Mouse (Mus musculus) forebrain, embryonic 15.5 days (tissue): Measurements from ENCODE around the gene Rps11. TPM values are rescaled to one million over a fixed set of nuclear protein-coding genes. Genes with fewer than 3 reads are reported as not detected.
"Not testable (repeated sequence)": the region's sequence is repeated elsewhere in the genome, so short reads cannot be mapped to it uniquely, and the experiment has no call there.

Experiments used
- ATAC-seq: fragments of 200-750 bp; cut with Nextera tagmentation; replicated peaks from 2 replicates; pipeline ENCODE4 v1.8.0; 2017; ENCODE audit warnings: mild to moderate bottlenecking, moderate TSS enrichment, moderate library complexity
- H3K27ac ChIP-seq: fragments of 300-500 bp; sonication (generic); replicated peaks from 2 replicates; pipeline ENCODE4 v1.5.1; 2015; ENCODE audit warnings: mild to moderate bottlenecking, inconsistent platforms
- H3K27me3 ChIP-seq: fragments of 300-500 bp; sonication (generic); 2 replicates; pipeline ENCODE4 v1.6.1; 2015; ENCODE audit warnings: inconsistent platforms
- H3K36me3 ChIP-seq: fragments of 300-500 bp; sonication (generic); 2 replicates; pipeline ENCODE4 v1.6.1; 2015; ENCODE audit warnings: mild to moderate bottlenecking, inconsistent platforms
- H3K4me1 ChIP-seq: fragments of 300-500 bp; sonication (generic); 2 replicates; pipeline ENCODE4 v1.6.1; 2015; ENCODE audit warnings: inconsistent platforms
- H3K4me2 ChIP-seq: fragments of 300-500 bp; sonication (generic); replicated peaks from 2 replicates; pipeline ENCODE4 v1.6.1; 2015; ENCODE audit warnings: mild to moderate bottlenecking, inconsistent platforms
- H3K4me3 ChIP-seq: fragments of 300-500 bp; sonication (generic); 2 replicates; pipeline ENCODE4 v1.5.1; 2015; ENCODE audit warnings: mild to moderate bottlenecking, inconsistent platforms
- H3K9ac ChIP-seq: fragments of 300-500 bp; sonication (generic); replicated peaks from 2 replicates; pipeline ENCODE4 v1.6.1; 2015; ENCODE audit warnings: mild to moderate bottlenecking, inconsistent platforms
- H3K9me3 ChIP-seq: fragments of 300-500 bp; sonication (generic); 2 replicates; pipeline ENCODE4 v1.6.1; 2016; ENCODE audit warnings: inconsistent platforms
- WGBS: fragments of 180-500 bp; shearing (Covaris S2); methylation state at CpG from one replicate; pipeline ENCODE4 v1.1.7; 2015; ENCODE audit warnings: mixed read lengths; 5-methylcytosine and 5-hydroxymethylcytosine counted together
- polyA plus RNA-seq: library from polyadenylated mRNA; unstranded; fragments of >200 nt; fragmentation: Nextera tagmentation; extraction: Ambion mirVana; gene quantifications from 2 replicates; pipeline ENCODE4 v1.2.1, GENCODE M21; 2015

Rps11 gene
- polyA plus RNA-seq, 1 experiment from 2014 or later: 982 TPM

DNA sequence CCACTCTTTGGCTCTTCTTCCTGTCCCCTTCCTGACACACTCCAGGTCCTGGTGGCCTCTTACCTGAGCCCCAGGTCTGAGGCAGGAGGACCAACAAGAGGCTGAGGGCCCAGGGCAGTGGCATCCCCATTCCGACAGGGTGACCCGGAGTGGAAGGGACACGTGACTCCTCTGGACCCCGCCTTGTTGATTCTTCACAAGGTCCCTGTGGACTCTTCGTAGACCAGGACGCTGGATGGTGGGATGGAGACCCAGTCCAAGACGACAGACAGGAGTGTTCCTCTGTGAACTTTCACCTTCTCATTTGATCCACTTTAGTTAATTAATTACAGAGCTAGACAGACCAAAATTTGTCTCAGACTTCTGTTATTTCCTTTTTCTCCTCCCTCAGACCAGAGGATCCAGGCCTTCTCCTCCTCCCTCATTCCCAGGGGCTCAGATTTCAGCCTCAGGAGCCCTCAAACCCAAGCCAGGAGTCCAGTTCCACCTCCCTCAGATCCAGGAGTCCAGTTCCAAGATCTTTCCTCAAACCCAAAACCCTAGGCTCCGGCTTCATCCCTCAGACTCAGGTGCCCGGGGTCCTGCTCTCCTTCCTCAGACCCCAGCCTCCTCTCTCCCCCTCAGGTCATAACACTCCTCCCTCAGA lies 21.2 kb downstream of the Rps11 start:
- Histone ChIP-seq H3K4me1 (no peaks in the 10 kb centered on the region), H3K4me3 (no peak overlapping the region), H3K9me3 (no peaks in the 10 kb centered on the region), H3K9ac (no peak overlapping the region), H3K36me3 (no peaks in the 10 kb centered on the region), H3K4me2 (no peak overlapping the region), H3K27me3 (no peaks in the 10 kb centered on the region), H3K27ac (no peak overlapping the region)
- WGBS: 87% methylated on average over 9 of the region's 9 CpGs
- no peak for ATAC-seq

DNA sequence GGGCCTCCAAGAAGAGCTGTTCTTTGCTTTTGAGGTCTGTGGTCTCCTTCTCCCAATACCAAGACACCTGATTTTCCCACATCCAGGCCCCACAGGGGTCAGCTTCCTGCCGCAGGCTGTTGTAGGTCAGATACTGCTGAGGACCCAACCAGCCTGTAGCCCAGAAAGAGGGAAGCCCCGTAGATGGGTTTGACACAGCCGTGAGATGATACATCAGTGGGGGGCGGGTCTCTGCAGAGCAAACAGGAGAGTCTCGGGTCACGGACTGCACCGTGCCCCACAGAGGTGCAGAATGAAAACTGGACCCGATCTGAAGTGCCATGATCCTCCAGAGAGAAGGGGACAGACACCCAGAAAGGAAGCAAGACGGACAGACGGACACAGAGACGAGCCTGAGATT lies 21.8 kb downstream of the Rps11 start:
- no peak overlapping the region for H3K9ac ChIP-seq
- no peaks in the 10 kb centered on the region for H3K4me1 ChIP-seq
- no peak overlapping the region for H3K4me2 ChIP-seq
- no peak overlapping the region for H3K4me3 ChIP-seq
- 92% methylated on average over 11 of the region's 11 CpGs for WGBS
- ATAC-seq: no peak
- H3K27ac ChIP-seq: no peak overlapping the region
- H3K36me3 ChIP-seq: no peaks in the 10 kb centered on the region
- H3K27me3 ChIP-seq: no peaks in the 10 kb centered on the region
- no peaks in the 10 kb centered on the region for H3K9me3 ChIP-seq

DNA sequence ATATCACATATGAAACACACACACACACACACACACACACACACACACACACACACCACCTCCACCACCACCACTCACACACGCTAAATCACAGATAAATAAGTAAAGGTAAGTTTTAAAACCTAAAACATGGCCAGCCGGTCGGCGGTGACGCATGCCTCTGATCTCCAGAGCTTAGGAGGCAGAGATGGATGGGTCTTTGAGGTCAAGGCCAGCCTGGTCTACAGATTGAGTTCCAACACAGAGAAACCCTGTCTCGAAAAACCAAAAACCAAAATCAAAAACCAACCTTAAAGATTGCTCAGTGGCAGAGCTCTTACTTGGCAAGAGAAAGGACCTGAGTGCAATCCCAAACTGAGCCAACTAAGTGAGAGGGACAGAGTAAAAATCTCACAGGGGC lies 24.2 kb downstream of the Rps11 start:
- H3K27ac ChIP-seq: no peak overlapping the region
- ATAC-seq: no peak
- H3K9ac ChIP-seq: no peak overlapping the region
- no peaks in the 10 kb centered on the region for H3K9me3 ChIP-seq
- H3K27me3 ChIP-seq: no peaks in the 10 kb centered on the region
- no peaks in the 10 kb centered on the region for H3K4me1 ChIP-seq
- 90% methylated on average over 6 of the region's 6 CpGs for WGBS
- no peaks in the 10 kb centered on the region for H3K36me3 ChIP-seq
- H3K4me3 ChIP-seq: no peak overlapping the region
- H3K4me2 ChIP-seq: no peak overlapping the region

DNA sequence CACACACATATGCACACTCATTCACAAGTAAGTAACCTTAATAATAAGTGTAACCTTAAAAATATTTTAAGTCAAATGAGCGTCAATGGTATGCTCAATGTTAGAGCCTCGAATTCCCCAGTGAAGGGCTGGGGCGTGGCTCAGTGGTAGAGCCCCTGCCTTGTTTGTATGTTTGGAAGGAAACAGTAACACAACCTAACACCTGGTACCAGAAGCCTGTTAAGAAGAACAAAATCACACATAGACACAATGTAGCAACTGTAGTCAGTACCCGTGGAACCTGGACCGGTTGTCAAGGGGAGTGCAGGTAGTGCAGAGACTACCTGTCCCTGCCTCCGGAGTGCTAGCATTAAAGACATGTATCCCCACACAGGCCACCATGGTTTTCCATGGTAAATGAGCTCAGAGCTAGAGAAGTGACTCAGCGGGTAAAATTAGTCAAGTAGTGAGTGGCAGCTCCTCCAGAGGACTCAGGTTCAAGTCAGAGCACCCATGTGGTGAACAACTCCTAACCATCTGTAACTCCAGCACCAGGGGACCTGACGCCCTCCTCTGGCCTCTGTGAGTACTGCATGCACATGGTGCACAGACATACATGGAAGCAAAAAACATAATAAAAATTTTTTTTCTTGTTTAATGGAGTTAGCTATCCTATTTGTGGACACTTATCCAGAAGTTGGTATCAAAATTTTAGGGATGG lies 25.5 kb downstream of the Rps11 start:
- Histone ChIP-seq H3K4me3 (no peak overlapping the region), H3K9me3 (no peaks in the 10 kb centered on the region), H3K4me2 (no peak overlapping the region), H3K36me3 (no peaks in the 10 kb centered on the region), H3K27ac (no peak overlapping the region), H3K4me1 (no peaks in the 10 kb centered on the region), H3K9ac (no peak overlapping the region), H3K27me3 (no peaks in the 10 kb centered on the region)
- no peak for ATAC-seq
- WGBS: 91% methylated on average over 8 of the region's 8 CpGs

DNA sequence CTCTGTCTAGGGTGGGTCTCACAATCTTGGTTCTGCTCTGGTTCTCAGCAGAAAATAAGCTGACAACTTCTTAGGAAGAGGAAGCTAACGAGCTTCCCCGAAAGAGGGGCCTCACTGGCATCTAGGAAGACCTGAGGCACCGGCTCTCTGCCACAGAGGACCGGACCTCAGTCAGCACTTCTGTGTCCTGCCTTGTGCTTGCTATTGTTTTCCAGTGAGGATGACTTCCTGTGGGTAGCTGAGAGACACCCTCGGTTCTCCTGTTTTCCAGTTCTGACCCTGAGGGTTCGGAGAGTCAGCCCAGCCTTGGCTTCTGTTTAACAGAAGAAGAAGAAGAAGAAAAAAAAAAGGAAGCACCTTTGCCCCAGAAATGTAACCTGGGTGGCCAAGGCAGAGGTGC lies 26.8 kb downstream of the Rps11 start:
- Histone ChIP-seq H3K4me1 (no peaks in the 10 kb centered on the region), H3K27ac (no peak overlapping the region), H3K9ac (no peak overlapping the region), H3K4me3 (no peak overlapping the region), H3K27me3 (no peaks in the 10 kb centered on the region), H3K9me3 (no peaks in the 10 kb centered on the region), H3K36me3 (no peaks in the 10 kb centered on the region), H3K4me2 (no peak overlapping the region)
- 47% methylated on average over 6 of the region's 6 CpGs for WGBS
- no peak for ATAC-seq

DNA sequence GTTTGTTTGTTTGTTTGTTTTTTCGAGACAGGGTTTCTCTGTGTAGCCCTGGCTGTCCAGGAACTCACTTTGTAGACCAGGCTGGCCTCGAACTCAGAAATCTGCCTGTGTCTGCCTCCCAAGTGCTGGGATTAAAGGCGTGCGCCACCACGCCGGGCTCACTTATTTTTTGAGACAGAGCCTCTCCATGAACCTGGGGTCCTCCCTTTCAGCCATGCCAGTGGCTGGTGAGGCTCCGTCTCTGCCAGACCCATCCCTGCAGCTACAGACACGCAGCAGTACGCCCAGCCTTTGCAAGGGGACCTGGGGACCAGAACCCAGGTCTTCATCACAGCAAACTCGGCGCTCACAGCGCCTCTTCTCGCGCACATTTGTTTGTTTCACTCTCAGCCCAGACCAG lies 28.3 kb downstream of the Rps11 start:
- not testable (repeated sequence) for H3K36me3 ChIP-seq, ATAC-seq, H3K9me3 ChIP-seq, H3K27ac ChIP-seq, H3K4me2 ChIP-seq, H3K4me3 ChIP-seq, H3K27me3 ChIP-seq, H3K9ac ChIP-seq
- peaks cover 12% of the 10 kb centered on the region for H3K4me1 ChIP-seq
- 90% methylated on average over 14 of the region's 14 CpGs for WGBS

DNA sequence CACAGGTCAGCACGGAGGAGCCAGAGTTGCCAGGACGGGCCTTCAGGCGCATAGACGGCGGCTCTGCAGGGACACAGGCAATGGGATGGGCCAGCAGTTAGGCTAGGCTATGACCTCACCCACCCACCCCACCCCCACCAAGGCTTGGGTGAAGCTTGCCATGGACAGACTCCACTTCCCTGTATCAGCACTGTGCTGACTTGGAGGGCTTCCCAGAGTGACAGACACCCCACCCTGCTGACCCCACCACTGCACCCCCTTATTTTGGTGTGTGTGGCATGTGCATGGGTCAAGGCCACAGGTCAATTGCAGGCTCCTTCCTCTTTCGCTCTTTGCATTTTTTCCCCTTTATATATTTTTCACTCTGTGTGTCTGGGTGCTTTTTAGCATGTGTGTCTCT lies 28.9 kb downstream of the Rps11 start:
- Histone ChIP-seq H3K27me3 (no peaks in the 10 kb centered on the region), H3K4me2 (no peak overlapping the region), H3K36me3 (no peaks in the 10 kb centered on the region), H3K9ac (no peak overlapping the region), H3K4me3 (no peak overlapping the region), H3K4me1 (peaks cover 13% of the 10 kb centered on the region), H3K27ac (no peak overlapping the region), H3K9me3 (no peaks in the 10 kb centered on the region)
- 90% methylated on average over 6 of the region's 6 CpGs for WGBS
- ATAC-seq: no peak

DNA sequence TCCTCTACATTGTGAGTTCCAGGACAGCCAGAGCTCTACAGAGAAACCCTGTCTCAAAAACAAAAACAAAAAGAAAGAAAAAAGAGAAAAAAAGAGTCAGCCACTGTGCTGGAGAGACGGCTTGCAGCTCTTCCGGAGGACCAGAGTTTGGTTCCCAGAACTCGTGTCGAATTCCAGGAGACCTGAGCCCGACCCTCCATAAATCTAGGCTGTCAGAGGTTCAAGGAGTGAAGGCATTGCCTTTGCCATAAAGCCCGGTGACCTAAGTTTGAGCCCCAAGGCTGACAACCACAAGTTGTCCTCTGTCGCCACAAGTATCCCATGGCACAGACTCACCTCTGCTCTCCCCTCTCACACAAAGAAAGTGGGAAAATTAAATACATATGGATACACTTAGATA lies 30.1 kb downstream of the Rps11 start:
- no peak for ATAC-seq
- H3K9ac ChIP-seq: no peak overlapping the region
- no peaks in the 10 kb centered on the region for H3K9me3 ChIP-seq
- peaks cover 13% of the 10 kb centered on the region for H3K4me1 ChIP-seq
- no peak overlapping the region for H3K4me3 ChIP-seq
- H3K36me3 ChIP-seq: no peaks in the 10 kb centered on the region
- H3K27me3 ChIP-seq: no peaks in the 10 kb centered on the region
- no peak overlapping the region for H3K27ac ChIP-seq
- no peak overlapping the region for H3K4me2 ChIP-seq
- WGBS: 82% methylated on average over 7 of the region's 7 CpGs

DNA sequence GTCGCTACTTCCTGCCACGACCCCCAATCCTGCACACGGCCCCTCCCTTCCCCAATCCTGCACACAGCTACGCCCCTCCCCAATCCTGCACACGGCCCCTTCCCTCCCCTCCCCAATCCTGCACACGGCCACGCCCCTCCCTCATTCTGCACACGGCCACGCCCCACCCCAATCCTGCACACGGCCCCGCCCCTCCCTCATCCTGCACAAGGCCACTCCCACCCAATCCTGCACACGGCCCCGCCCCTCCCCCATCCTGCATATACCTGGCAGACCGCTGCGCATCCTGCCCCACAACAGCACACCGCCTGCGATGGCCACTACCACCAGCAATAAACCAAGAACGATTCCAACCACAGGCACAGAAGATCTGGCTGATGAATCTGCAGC lies 30.7 kb downstream of the Rps11 start:
- no peak overlapping the region for H3K4me2 ChIP-seq
- peaks cover 13% of the 10 kb centered on the region for H3K4me1 ChIP-seq
- H3K4me3 ChIP-seq: no peak overlapping the region
- 37% methylated on average over 17 of the region's 18 CpGs for WGBS
- H3K27me3 ChIP-seq: no peaks in the 10 kb centered on the region
- ATAC-seq: no peak
- no peaks in the 10 kb centered on the region for H3K36me3 ChIP-seq
- H3K9me3 ChIP-seq: no peaks in the 10 kb centered on the region
- H3K9ac ChIP-seq: no peak overlapping the region
- no peak overlapping the region for H3K27ac ChIP-seq

DNA sequence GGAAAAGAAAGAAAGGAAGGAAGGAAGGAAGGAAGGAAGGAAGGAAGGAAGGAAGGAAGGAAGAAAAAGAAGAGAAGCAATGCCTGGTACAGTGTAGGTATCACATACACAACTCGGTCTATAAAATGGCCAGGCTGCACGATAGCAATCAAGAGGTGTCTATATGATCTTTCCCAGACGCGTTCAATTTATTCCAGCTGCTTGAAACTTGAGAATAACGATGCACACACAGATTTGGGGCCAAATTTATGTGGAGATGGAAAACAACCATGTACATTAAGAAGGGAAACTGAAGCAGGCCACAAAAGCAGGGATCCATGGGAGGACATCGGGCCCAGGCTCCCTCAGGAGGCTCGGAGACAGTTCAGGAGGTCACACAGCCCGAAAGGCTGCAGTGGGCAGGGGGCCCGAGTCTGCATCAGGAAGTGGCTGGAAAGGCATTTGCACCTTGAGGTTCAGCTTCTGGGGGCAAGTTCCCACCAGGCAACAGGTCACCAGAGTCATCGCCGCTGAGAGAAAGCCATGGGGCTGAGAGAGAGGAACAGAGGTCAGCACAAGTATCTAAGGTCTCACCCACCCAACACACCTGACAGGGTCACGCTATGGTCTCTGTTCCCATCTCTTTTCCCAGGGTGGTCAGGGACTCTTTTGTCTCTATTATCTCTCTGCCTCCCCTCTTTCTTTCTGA lies 31.3 kb downstream of the Rps11 start:
- Histone ChIP-seq H3K36me3 (no peaks in the 10 kb centered on the region), H3K4me1 (peaks cover 13% of the 10 kb centered on the region), H3K27me3 (no peaks in the 10 kb centered on the region), H3K4me3 (no peak overlapping the region), H3K9me3 (no peaks in the 10 kb centered on the region), H3K4me2 (no peak overlapping the region), H3K9ac (no peak overlapping the region), H3K27ac (no peak overlapping the region)
- no peak for ATAC-seq
- 71% methylated on average over 12 of the region's 12 CpGs for WGBS

DNA sequence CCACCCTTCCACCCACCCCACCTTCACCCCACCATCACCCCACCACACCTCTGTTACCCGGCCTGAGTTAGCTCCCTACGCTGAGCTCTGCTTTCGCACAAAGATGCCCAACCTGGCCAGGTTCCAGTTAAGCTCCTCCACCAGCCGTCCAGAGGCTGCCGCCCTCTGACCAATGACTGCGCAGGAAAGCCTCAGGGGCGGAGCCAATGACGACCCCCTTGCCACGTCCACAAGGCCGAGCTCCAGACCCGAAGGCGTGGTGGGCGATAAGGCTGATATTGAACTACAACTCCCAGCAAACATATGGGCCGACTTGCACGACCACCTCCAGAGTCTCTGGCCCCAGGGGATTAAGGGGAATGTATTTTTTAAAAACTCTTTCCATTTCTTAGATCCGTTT lies 32.2 kb downstream of the Rps11 start, which contains the start of gene Rcn3:
Rcn3 (minus strand) TSS at position 174 of the 400 bp plus-strand sequence.
- Histone ChIP-seq H3K4me3 (peak within 1 kb of the TSS; percentile 43), H3K4me1 (peaks cover 13% of the 10 kb centered on the region), H3K9me3 (no peaks in the 10 kb centered on the region), H3K36me3 (no peaks in the 10 kb centered on the region), H3K27me3 (no peaks in the 10 kb centered on the region), H3K9ac (peak within 1 kb of the TSS; percentile 40), H3K4me2 (peak within 1 kb of the TSS; percentile 51), H3K27ac (0 out of 2 replicates have a peak within 1 kb of the TSS, but pooled peaks have one; percentile 27)
- 0% methylated on average over 16 of the region's 16 CpGs for WGBS
- ATAC-seq: peak; percentile 95
